Mouse (Mus musculus): ENCODE measurements around the gene Zfp951.
"Not testable (repeated sequence)": the region's sequence is repeated elsewhere in the genome, so short reads cannot be mapped to it uniquely, and the experiment has no call there.

DNA sequence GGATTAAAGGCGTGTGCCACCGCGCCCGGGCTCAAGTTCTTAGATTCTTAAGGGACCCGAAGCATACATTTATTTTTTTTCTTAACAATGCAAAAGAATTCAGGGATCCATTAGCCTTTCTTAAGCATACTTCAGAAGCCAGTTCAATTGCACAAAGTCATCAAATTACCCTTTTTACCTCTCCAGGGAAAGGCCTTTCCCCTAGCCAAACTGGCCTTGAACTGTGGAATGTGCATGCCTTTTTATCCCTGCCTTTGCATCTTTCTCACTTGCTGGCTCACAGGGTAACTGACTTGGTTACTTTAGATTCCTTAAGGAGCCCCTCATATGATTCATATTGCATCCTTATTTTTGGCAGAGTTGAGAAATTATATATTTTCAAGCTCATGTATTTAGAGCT is 46.7 kb upstream of the Zfp951 start:
- not testable (repeated sequence) for TF ChIP-seq EP300 (IDR thresholded peaks at IDR 0.05; ENCODE audit: insufficient read depth, low read depth, low read length); CTCF (IDR thresholded peaks at IDR 0.05); POLR2A (IDR thresholded peaks at IDR 0.05; ENCODE audit: insufficient read depth, low read depth, low read length)
